Mouse (Mus musculus) bone marrow, adult 2 months (tissue): Measurements from ENCODE around the gene 4930523C07Rik. TPM values are rescaled to one million over a fixed set of nuclear protein-coding genes. Genes with fewer than 3 reads are reported as not detected.
A peak's percentile ranks its signal among the peaks of the same experiment; 100 is the strongest.

ENCODE experiments used
- H3K27ac ChIP-seq: fragments of 200-500 bp; 2 replicates; pipeline ENCODE4 v1.5.1; 2012; ENCODE audit warnings: low read depth, mild to moderate bottlenecking, control low read depth, inconsistent platforms, low read length; ENCODE audit not compliant: control insufficient read depth, poor library complexity, insufficient read depth
- H3K4me1 ChIP-seq: fragments of 200-500 bp; 2 replicates; pipeline ENCODE4 v1.6.1; 2011; ENCODE audit warnings: low read length; ENCODE audit not compliant: control insufficient read depth, insufficient read depth
- H3K4me3 ChIP-seq: fragments of 200-500 bp; replicated peaks from 2 replicates; pipeline ENCODE3; 2011; ENCODE audit warnings: mild to moderate bottlenecking, low read depth, low read length, control low read depth; ENCODE audit not compliant: control insufficient read depth
- CTCF ChIP-seq: fragments of 200-500 bp; IDR thresholded peaks from 2 replicates; pipeline ENCODE4 v1.5.1; 2011; ENCODE audit warnings: low read length, control low read depth; ENCODE audit not compliant: control insufficient read depth, insufficient read depth
- POLR2A ChIP-seq: fragments of 200-500 bp; IDR thresholded peaks from 2 replicates; pipeline ENCODE4 v1.6.1; 2011; ENCODE audit warnings: low read depth, mild to moderate bottlenecking, control low read depth, low read length, borderline replicate concordance; ENCODE audit not compliant: control insufficient read depth
- WGBS: fragments of 180-500 bp; shearing (Covaris S2); methylation state at CpG from one replicate; pipeline ENCODE4 v1.1.7; 2018; 5-methylcytosine and 5-hydroxymethylcytosine counted together
- polyA plus RNA-seq: library from polyadenylated mRNA; stranded (reverse); fragments of >200 nt; gene quantifications from 2 replicates; pipeline ENCODE4 v1.2.4, GENCODE M21; 2011; ENCODE audit warnings: low replicate concordance; ENCODE audit not compliant: missing spikeins, insufficient read depth, insufficient read length

The 4930523C07Rik gene
- polyA plus RNA-seq, 1 experiment = 95.2 TPM

DNA sequence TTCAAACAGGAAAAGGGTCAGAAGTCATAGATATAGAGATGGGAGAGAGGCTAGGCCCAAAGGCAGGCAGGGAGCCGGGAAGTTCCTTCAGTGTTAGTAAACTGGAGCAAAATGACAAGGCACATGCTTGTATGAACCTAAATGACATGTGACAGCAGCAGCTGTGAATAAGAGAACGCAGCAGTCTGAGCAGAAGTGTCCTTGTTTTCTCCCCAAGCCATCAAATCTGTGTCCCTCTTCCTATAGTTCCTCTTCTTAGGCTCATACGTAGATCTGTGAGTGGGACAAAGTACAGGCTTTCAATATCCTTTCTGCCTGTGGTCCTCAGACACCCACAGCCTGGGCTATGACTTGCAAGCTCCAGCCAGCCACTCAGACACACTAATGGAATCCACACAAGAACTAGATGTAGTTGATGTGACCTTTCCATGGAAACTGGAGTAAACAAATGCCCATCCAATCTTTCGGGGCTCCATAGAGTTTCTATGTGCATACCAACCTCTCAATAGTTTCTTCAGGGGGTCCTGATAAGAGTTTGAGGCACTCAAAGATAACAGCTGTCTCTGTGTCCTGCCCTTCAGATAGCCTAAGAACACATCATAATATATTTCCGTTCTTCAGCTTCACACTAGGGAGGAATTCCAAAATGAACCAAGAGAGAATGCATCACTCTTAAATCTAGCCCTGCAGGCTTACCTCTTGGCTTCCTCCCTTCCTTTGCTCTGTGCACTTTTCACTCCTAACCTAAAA is 5.1 kb downstream of the 4930523C07Rik start:
- Histone ChIP-seq H3K27ac (no peak overlapping the region), H3K4me3 (no peak overlapping the region), H3K4me1 (peaks cover 7% of the 10 kb centered on the region)
- WGBS = 68% methylated on average over 5 of the region's 5 CpGs
- TF ChIP-seq CTCF (no peak), POLR2A (no peak)

GRCm38 (mm10) chr1:160050898-160051297 is 6.7 kb downstream of the 4930523C07Rik start:
- no peak overlapping the region for H3K27ac ChIP-seq
- 85% methylated on average over 6 of the region's 6 CpGs for WGBS
- TF ChIP-seq CTCF (no peak), POLR2A (no peak)
- H3K4me3 ChIP-seq = no peak overlapping the region
- peaks cover 10% of the 10 kb centered on the region for H3K4me1 ChIP-seq

DNA sequence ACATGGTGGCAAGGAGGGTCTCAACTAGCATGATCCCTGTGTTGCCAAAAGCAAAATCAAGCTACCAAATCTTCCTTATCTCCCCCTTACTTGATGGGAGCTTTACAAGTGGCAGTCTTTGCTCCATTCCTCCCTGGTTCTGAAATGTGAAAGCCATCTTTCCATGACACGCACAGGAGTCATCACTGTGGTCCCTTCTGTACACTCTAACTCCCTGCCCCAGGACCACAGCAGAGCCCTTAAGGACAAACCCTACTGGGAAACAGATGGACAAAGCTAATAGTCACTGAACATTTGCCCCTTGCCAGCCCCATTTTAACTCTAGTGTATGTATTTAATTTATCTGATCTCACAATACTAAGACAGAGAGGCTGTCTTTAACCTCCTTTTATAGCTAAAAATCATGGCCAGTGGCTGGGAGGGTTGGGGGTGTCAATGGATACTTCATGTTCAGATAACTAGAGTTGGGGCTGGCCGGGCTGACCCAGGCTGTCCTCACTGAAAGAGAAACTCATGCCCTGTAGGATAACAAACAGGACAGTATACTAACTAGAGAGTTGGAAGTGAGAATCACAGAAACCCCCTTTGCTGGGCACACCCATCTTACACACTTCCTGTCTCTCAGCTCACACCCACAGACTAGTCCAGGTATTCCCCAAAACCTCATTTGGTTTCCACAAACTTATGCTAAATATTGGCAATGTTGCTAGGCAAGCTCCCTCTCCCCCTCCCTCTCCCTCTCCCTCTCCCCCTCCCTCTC is 8.6 kb downstream of the 4930523C07Rik start:
- Histone ChIP-seq H3K4me3 (no peak overlapping the region), H3K27ac (peak overlapping the region; percentile 59; the same call in 1 of the 2 replicates), H3K4me1 (peaks cover 9% of the 10 kb centered on the region)
- 90% methylated on average over 2 of the region's 2 CpGs for WGBS
- no peak for TF ChIP-seq POLR2A
- TF ChIP-seq CTCF = no peak

GRCm38 (mm10) chr1:160053510-160054305 is 9.5 kb downstream of the 4930523C07Rik start:
- TF ChIP-seq CTCF = no peak
- TF ChIP-seq POLR2A = no peak
- Histone ChIP-seq H3K4me3 (no peak overlapping the region), H3K27ac (peak overlapping the region; percentile 80), H3K4me1 (peaks cover 7% of the 10 kb centered on the region)
- 63% methylated on average over 5 of the region's 5 CpGs for WGBS

DNA sequence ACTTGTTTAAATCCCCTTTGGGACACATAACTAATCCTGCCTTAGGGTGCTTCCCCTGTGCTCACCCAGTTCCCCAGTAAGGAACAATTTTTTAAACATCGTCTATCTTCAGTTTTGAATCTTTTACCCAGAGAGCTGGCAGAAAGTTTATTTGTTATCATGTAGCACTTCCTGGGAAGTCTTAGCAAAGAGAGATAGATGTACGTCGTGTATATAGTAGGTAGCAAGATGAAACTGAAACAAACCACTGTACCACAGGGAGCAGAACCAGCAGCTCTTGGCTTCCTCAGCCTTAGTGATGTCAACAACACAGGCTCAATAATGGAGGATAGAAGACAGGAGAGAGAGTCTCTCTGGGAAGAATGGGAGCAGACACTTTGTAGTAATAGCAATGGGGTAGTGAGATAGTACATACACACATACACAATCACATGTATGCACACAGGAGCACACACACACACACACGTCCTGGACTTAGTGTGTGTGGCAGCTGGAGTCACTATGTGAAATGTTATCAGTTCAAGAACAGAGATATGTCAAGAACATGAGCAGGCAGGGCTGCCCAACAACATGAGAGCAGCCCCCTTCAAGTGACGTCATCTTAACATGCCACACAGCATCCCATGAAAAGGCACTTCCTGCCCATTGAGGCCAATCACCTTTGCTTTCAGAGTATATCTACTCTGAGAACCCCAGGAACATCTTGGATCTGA is 10.3 kb downstream of the 4930523C07Rik start:
- no peak overlapping the region for H3K4me3 ChIP-seq
- 48% methylated on average over 5 of the region's 5 CpGs for WGBS
- peaks cover 7% of the 10 kb centered on the region for H3K4me1 ChIP-seq
- peak overlapping the region; percentile 80; the same call in 1 of the 2 replicates for H3K27ac ChIP-seq
- TF ChIP-seq CTCF = no peak
- TF ChIP-seq POLR2A = no peak

DNA sequence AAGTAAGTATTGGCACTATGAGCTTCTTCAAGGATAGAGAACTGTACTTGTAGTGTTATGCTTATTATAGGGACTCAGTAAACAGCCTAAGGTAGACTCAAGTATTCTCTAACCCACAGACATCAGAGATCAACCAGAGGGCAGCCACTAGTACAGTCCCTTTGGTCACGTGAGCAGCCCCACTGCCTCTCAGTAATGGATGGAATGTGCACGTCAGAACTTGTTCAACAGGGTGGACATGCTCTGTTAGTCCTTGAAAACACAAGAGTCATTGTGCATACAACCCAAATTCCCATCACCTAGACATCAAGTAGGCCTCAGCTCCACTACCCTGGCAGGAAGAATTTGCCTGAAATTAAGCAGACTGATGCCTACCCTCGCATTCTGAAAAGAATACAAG is 13.5 kb downstream of the 4930523C07Rik start:
- 92% methylated on average over 3 of the region's 3 CpGs for WGBS
- Histone ChIP-seq H3K4me3 (no peak overlapping the region), H3K4me1 (peaks cover 4% of the 10 kb centered on the region), H3K27ac (no peak overlapping the region)
- TF ChIP-seq POLR2A = no peak
- no peak for TF ChIP-seq CTCF

DNA sequence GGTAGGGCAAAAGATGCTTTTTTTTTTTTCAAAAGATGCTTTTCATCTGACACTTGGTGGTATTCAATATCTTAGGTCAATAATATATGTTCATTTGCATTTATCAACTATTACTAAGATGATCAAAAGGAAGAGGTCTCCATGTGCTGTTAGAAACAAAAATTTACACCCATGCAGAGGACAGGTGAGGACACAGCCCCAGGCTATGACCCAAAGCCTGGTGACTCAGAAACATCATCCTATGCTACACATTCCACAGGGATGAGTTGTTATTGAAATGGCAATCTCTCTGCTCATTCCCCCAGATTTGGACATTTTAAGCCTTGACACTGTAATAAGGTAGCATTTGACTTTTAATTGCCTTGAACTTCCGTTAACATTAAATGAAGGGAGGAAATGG is 15.7 kb downstream of the 4930523C07Rik start:
- H3K4me1 ChIP-seq = no peaks in the 10 kb centered on the region; the same call in 1 of the 2 replicates
- H3K4me3 ChIP-seq = no peak overlapping the region
- H3K27ac ChIP-seq = no peak overlapping the region
- no peak for TF ChIP-seq POLR2A
- TF ChIP-seq CTCF = no peak
- WGBS = 62% methylated on average over 1 of the region's 1 CpGs

DNA sequence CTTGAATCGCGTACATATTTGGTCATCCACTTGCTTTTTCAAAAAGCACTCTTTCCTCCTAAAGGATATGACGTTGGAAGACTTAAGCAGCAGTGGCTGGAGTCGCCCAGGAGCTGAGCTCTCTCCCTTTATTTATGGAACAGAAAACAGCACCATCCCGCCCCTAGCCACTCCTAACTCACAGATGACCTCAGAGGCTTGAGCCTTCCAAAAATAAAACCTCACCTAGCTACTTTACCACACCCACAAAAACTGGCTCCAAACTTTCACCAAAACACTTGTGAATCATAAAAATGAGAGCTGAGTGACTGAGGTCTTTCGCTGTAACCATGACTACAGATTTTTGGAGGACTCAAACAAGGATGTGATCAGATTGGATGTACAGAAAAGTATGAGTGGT is 16.4 kb downstream of the 4930523C07Rik start:
- Histone ChIP-seq H3K27ac (no peak overlapping the region), H3K4me1 (no peaks in the 10 kb centered on the region; the same call in 1 of the 2 replicates)
- no peak for TF ChIP-seq POLR2A
- TF ChIP-seq CTCF = no peak

More for the DNA sequence above, 16.4 kb downstream of the 4930523C07Rik start:
- no peak overlapping the region for H3K4me3 ChIP-seq
- WGBS = 72% methylated on average over 6 of the region's 6 CpGs
